Mouse (Mus musculus) heart, adult 8-10 months (tissue): ENCODE measurements at regions not wholly inside any gene's neighbourhood (a gene's known extent, or its start where the extent isn't known, plus 50 kb on each side); places are given as distances from the start of the nearest gene placed in this dataset.

ENCODE experiments used
- DNase-seq: peaks from one replicate; pipeline ENCODE4 v3.0.0; 2022; ENCODE audit warnings: low spot score

- DNase-seq = no peak
These were observed 54.9 kb downstream of the Cbln1 start for GRCm38 (mm10) chr8:87417466-87417865.

- DNase-seq = no peak
These were observed 57.3 kb downstream of the Cbln1 start for GRCm38 (mm10) chr8:87415051-87415630.

- DNase-seq = no peak
These were observed 83.4 kb downstream of the Cbln1 start for GRCm38 (mm10) chr8:87389016-87389415.

GRCm38 (mm10) chr8:87383527-87384206 lies 88.7 kb downstream of the Cbln1 start:
- no peak for DNase-seq

GRCm38 (mm10) chr8:87382311-87382710 lies 90.1 kb downstream of the Cbln1 start:
- no peak for DNase-seq

GRCm38 (mm10) chr8:87380791-87381190 lies 91.6 kb downstream of the Cbln1 start:
- DNase-seq = no peak

GRCm38 (mm10) chr8:87379296-87379695 lies 93.1 kb downstream of the Cbln1 start:
- no peak for DNase-seq

GRCm38 (mm10) chr8:87374044-87374443 lies 98.4 kb downstream of the Cbln1 start:
- no peak for DNase-seq

GRCm38 (mm10) chr8:87373535-87373934 lies 98.9 kb downstream of the Cbln1 start:
- no peak for DNase-seq

GRCm38 (mm10) chr8:87372061-87372460 lies 100.3 kb downstream of the Cbln1 start:
- DNase-seq = no peak

- DNase-seq = no peak
These were observed 102.2 kb downstream of the Cbln1 start for GRCm38 (mm10) chr8:87370194-87370593.

- no peak for DNase-seq
These were observed 121.9 kb downstream of the Cbln1 start for GRCm38 (mm10) chr8:87350471-87350870.

- no peak for DNase-seq
These were observed 122.6 kb downstream of the Cbln1 start for GRCm38 (mm10) chr8:87349781-87350181.

GRCm38 (mm10) chr8:87329371-87329770 lies 143.0 kb downstream of the Cbln1 start:
- DNase-seq = no peak

GRCm38 (mm10) chr8:87314570-87314969 lies 157.8 kb downstream of the Cbln1 start:
- DNase-seq = no peak

GRCm38 (mm10) chr8:87311282-87311681 lies 161.1 kb downstream of the Cbln1 start:
- DNase-seq = no peak

- DNase-seq = no peak
These were observed 164.1 kb downstream of the Cbln1 start for GRCm38 (mm10) chr8:87308311-87308710.

GRCm38 (mm10) chr8:87305001-87305400 lies 167.4 kb downstream of the Cbln1 start:
- DNase-seq = no peak

GRCm38 (mm10) chr8:87303522-87303921 lies 168.9 kb downstream of the Cbln1 start:
- no peak for DNase-seq

GRCm38 (mm10) chr8:87297761-87298160 lies 174.6 kb downstream of the Cbln1 start:
- DNase-seq = no peak

- no peak for DNase-seq
These were observed 175.1 kb downstream of the Cbln1 start for GRCm38 (mm10) chr8:87297331-87297730.

GRCm38 (mm10) chr8:87286059-87286458 lies 186.3 kb downstream of the Cbln1 start:
- DNase-seq = no peak

GRCm38 (mm10) chr8:87284356-87284755 lies 188.1 kb downstream of the Cbln1 start:
- no peak for DNase-seq

- no peak for DNase-seq
These were observed 189.9 kb downstream of the Cbln1 start for GRCm38 (mm10) chr8:87282511-87282910.
